15 mouse cellular contexts compared by ENCODE assay signal in the genomic region with DNA sequence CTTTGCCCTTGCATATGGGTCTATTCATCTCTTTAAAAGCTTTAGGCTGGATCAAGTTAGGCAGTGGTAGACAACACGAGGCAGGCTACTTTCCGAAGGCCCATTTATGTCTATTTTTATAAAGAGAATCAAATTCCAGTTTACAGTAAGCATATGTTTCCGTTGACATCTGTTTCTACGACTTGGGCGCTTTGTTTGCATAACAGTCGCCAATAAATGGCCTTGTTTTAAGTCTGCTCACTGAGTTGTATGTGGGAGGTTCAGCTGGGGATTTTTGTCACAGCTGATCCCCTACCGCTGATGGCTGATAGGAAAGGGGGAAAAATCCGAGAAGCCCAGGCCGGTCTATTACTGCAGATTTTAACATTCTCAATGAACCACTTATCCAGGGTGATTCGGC.
A peak's percentile ranks its signal among the peaks of the same experiment; 100 is the strongest.
DNase-seq lines count a peak whose midpoint lies in the region; ATAC-seq and TF ChIP-seq lines count a peak whose summit lies in the region.
"Had no signal": no experiment of that assay in that cellular context is flagged by ENCODE, and none has a peak within 500 bp of the region (broad histone marks: within the 10 kb centered on the region; RNA-seq: fewer than 3 reads in every experiment).

No protein-coding gene starts in this region.

- no peaks in the 10 kb centered on the region for H3K9me3 ChIP-seq in hindbrain, embryonic 13.5 days
- no peaks in the 10 kb centered on the region for H3K9me3 ChIP-seq in hindbrain, embryonic 10.5 days
- no peaks in the 10 kb centered on the region for H3K9me3 ChIP-seq in lung, embryonic 15.5 days
- no peaks in the 10 kb centered on the region for H3K9me3 ChIP-seq in embryonic facial prominence, embryonic 14.5 days (ENCODE audit: control insufficient read depth, low read length)
- H3K9me3 ChIP-seq: forebrain, embryonic 10.5 days; midbrain, embryonic 13.5 days had no signal

- TF ChIP-seq POLR2A in brain, embryonic 14.5 days (IDR thresholded peaks at IDR 0.05; ENCODE audit: borderline replicate concordance, extremely low read depth, insufficient read depth, insufficient read length, poor library complexity, severe bottlenecking) = no peak

- H3K4me1 ChIP-seq in hindbrain, embryonic 13.5 days (replicated peaks) = peaks cover 13% of the 10 kb centered on the region
- H3K4me1 ChIP-seq in hindbrain, embryonic 10.5 days (replicated peaks) = no peaks in the 10 kb centered on the region
- H3K4me1 ChIP-seq in lung, embryonic 15.5 days = peaks cover 18% of the 10 kb centered on the region; the same call in 1 of the 2 replicates
- peaks cover 24% of the 10 kb centered on the region for H3K4me1 ChIP-seq in embryonic facial prominence, embryonic 14.5 days (ENCODE audit: control insufficient read depth, insufficient read depth, low read length)

- no peak for ATAC-seq in hindbrain, embryonic 13.5 days (ENCODE audit: low FRiP score)
- peak; percentile 56; the same call in 1 of the 2 replicates for ATAC-seq in lung, embryonic 15.5 days (ENCODE audit: borderline replicate concordance, extremely low read depth, low FRiP score, low TSS enrichment)
- peak; percentile 62 for ATAC-seq in embryonic facial prominence, embryonic 14.5 days (ENCODE audit: low read depth)
- ATAC-seq: liver, postnatal 0 days had no signal

- H3K4me2 ChIP-seq in hindbrain, embryonic 13.5 days = no peak overlapping the region
- H3K4me2 ChIP-seq in lung, embryonic 15.5 days = no peak overlapping the region
- peak overlapping the region; percentile 18 for H3K4me2 ChIP-seq in embryonic facial prominence, embryonic 14.5 days (ENCODE audit: low read depth, low read length)
- H3K4me2 ChIP-seq: midbrain, embryonic 13.5 days had no signal

- 0 out of 2 replicates have a peak overlapping the region, but pooled peaks have one; percentile 13 for H3K27ac ChIP-seq in hindbrain, embryonic 13.5 days
- H3K27ac ChIP-seq in hindbrain, embryonic 10.5 days = no peak overlapping the region
- H3K27ac ChIP-seq in lung, embryonic 15.5 days = no peak overlapping the region
- no peak overlapping the region; the same call in 1 of the 2 replicates for H3K27ac ChIP-seq in embryonic facial prominence, embryonic 14.5 days (replicated peaks; ENCODE audit: low read depth, low read length)
- H3K27ac ChIP-seq: forebrain, embryonic 10.5 days; gastrocnemius, adult 2 months; midbrain, embryonic 13.5 days had no signal

- H3K9ac ChIP-seq in hindbrain, embryonic 13.5 days = no peak overlapping the region
- H3K9ac ChIP-seq in lung, embryonic 15.5 days = no peak overlapping the region
- H3K9ac ChIP-seq in embryonic facial prominence, embryonic 14.5 days (ENCODE audit: low read depth, low read length) = no peak overlapping the region
- H3K9ac ChIP-seq: liver, postnatal 0 days; midbrain, embryonic 13.5 days had no signal

- H3K4me3 ChIP-seq in hindbrain, embryonic 13.5 days = no peak overlapping the region
- H3K4me3 ChIP-seq in hindbrain, embryonic 10.5 days = no peak overlapping the region
- no peak overlapping the region for H3K4me3 ChIP-seq in lung, embryonic 15.5 days
- H3K4me3 ChIP-seq in embryonic facial prominence, embryonic 14.5 days (ENCODE audit: low read depth, low read length) = no peak overlapping the region
- H3K4me3 ChIP-seq: forebrain, embryonic 10.5 days; gastrocnemius, adult 2 months; midbrain, embryonic 13.5 days had no signal

- H3K27me3 ChIP-seq in hindbrain, embryonic 13.5 days = 0 out of 2 replicates have a peak, but pooled peaks cover 2% of the 10 kb centered on the region
- no peaks in the 10 kb centered on the region; the same call in none of the 2 replicates for H3K27me3 ChIP-seq in hindbrain, embryonic 10.5 days (ENCODE audit: insufficient read depth, poor library complexity, severe bottlenecking)
- H3K27me3 ChIP-seq in lung, embryonic 15.5 days = no peaks in the 10 kb centered on the region
- H3K27me3 ChIP-seq in embryonic facial prominence, embryonic 14.5 days (replicated peaks; ENCODE audit: control insufficient read depth, insufficient read depth, low read length) = 0 out of 2 replicates have a peak, but pooled peaks cover 3% of the 10 kb centered on the region

- intact Hi-C loops in left cerebral cortex, postnatal 10 days (cut with DNase I) = no loop called here

- H3K36me3 ChIP-seq in hindbrain, embryonic 13.5 days = no peaks in the 10 kb centered on the region
- H3K36me3 ChIP-seq in hindbrain, embryonic 10.5 days = no peaks in the 10 kb centered on the region
- no peaks in the 10 kb centered on the region for H3K36me3 ChIP-seq in lung, embryonic 15.5 days
- H3K36me3 ChIP-seq in embryonic facial prominence, embryonic 14.5 days (ENCODE audit: control insufficient read depth, insufficient read depth, low read length) = no peaks in the 10 kb centered on the region
- H3K36me3 ChIP-seq: forebrain, embryonic 10.5 days; midbrain, embryonic 13.5 days had no signal

- DNase-seq in hindbrain, embryonic 10.5 days (ENCODE audit: low spot score) = no peak
- DNase-seq in lung, postnatal 36 days = no peak
- peak; percentile 49 for DNase-seq in brain, embryonic 14.5 days (ENCODE audit: low read depth)
- peak; percentile 83 for DNase-seq in embryonic facial prominence, embryonic 14.5 days (ENCODE audit: low spot score)
- DNase-seq in left cerebral cortex, postnatal 10 days (ENCODE audit: extremely low spot score in 1 of 2, low spot score in 2 of 2) = no peak
- DNase-seq: cerebellum, adult 9-11 months; gastrocnemius, adult 2 months; kidney, adult 9 months; kidney, postnatal 4 days; liver, postnatal 0 days; right cerebral cortex, postnatal 4 days had no signal

- 62% methylated on average over 10 of the region's 10 CpGs for WGBS in hindbrain, embryonic 13.5 days
- 78% methylated on average over 10 of the region's 10 CpGs for WGBS in hindbrain, embryonic 10.5 days
- WGBS in lung, embryonic 15.5 days = 34% methylated on average over 10 of the region's 10 CpGs
- WGBS in embryonic facial prominence, embryonic 14.5 days = 27% methylated on average over 10 of the region's 10 CpGs

- no peak for TF ChIP-seq CTCF in brain, embryonic 14.5 days (IDR thresholded peaks at IDR 0.05; ENCODE audit: borderline replicate concordance, extremely low read depth, insufficient read depth, insufficient read length)

Comparison
In these comparisons a context has a peak if more than half of its experiments do, and no peak if none do; other contexts are left out.
1. DNase-seq: peak in brain, embryonic 14.5 days (single experiment) and embryonic facial prominence, embryonic 14.5 days (single experiment); none in hindbrain, embryonic 10.5 days (single experiment), lung, postnatal 36 days (single experiment) and left cerebral cortex, postnatal 10 days (0 of 2).